Mouse (Mus musculus) liver, postnatal 0 days (tissue): ENCODE measurements around the gene Ptprk.

Experiments
- CTCF ChIP-seq: sonication (generic); IDR thresholded peaks from 2 replicates; pipeline ENCODE4 v1.5.1; 2016; ENCODE audit warnings: antibody characterized with exemption, low read depth
- EP300 ChIP-seq: IDR thresholded peaks from 2 replicates; pipeline ENCODE4 v1.6.1; 2016; ENCODE audit warnings: antibody characterized with exemption, low read depth, mild to moderate bottlenecking

GRCm38 (mm10) chr10:28458027-28458426 is 383.4 kb downstream of the Ptprk start:
- TF ChIP-seq CTCF, result no peak
- TF ChIP-seq EP300, result no peak
